Mouse (Mus musculus) adrenal gland, adult 18-20 months (tissue): ENCODE data around the gene Olfr847. TPM values are rescaled to one million over a fixed set of nuclear protein-coding genes. Genes with fewer than 3 reads are reported as not detected.

ENCODE experiments used
- DNase-seq, 2 experiments: peaks; one replicate each; pipeline ENCODE4 v3.0.0; 2021 to 2022; ENCODE audit warnings: low spot score in 2 of 2
- long read RNA-seq, 2 experiments: library from polyadenylated mRNA; stranded (forward); transcript quantifications; one replicate each; pipeline ENCODE4 v2.0.0; 2021
- total RNA-seq, 2 experiments: library from RNA; stranded (reverse); gene quantifications; 1 replicate in 1 of 2; 2 replicates in 1 of 2; pipeline ENCODE4 v1.2.3; 2021

The Olfr847 gene
- not detected for total RNA-seq
- long read RNA-seq, experiment 1 = 0 reads
- long read RNA-seq, experiment 2 = 0 reads

DNA sequence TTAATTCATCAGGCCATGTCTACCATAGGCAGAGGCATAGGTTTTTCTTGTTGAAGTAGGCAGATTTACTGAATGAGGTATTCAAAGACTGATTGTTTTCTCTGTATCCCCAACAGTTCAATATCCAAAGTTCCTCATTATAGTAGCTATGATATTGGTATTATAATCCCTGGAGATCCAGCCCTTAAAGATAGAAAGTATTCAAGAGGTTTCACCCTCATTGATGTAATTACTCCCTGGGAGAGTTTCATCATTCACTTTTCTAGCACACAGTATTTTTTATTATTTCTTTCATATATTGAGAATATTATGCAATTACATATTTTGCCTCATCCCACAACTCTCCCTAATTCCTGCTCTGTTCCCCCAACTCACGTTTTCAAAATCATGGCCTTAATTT is at the start of gene Olfr847:
Gene Olfr847, minus strand, starts transcription at position 101 of the 400 bp plus-strand sequence.
- DNase-seq = no peak

DNA sequence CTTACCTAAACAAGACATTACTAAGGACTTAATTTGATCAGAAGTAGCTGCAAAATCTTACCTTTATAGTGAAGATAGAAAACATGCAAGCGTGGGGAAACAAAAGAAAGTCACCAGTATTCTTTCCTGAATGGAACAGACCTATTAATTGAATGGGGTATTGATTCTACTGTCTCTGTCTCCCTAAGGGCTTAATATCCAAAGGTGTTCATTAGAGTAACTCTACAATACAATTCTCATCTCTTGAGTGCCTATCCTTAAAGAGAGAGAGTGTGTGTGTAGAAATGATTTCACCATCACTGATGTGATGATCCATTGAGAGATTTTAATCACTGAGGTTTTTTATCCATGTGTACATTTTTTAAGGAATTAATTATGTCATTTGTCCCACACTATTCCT is 14.6 kb downstream of the Olfr847 start, which contains the start of gene Olfr846:
Gene Olfr846, minus strand, starts transcription at position 101 of the 400 bp plus-strand sequence.
- DNase-seq = no peak

DNA sequence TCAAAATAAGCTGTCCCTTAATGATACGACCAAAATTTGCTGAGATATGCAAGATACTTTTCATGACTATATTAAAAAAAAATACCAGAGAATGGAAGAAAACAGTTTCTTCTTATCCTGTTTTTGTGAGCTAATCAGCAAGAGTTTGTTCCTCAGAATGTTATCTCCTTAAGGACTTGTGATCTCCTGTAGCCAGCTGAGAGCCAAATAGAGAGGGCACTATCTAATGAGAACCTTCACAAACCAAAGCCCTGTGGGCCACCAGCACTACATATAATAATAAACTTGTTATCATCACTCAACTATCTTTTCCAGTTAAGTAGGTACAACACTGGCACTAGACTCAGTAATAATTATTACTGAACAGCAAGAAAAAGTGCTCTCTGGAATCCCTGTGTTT is 42.3 kb downstream of the Olfr847 start, which contains the start of gene Olfr845:
Gene Olfr845, plus strand, starts transcription at position 301 of the 400 bp plus-strand sequence.
- no peak for DNase-seq

Other genes with a start within 250 kb of the Olfr847 start
- not detected for gene Olfr837, start 242.4 kb downstream of the Olfr847 start, total RNA-seq
- not detected for gene Olfr839-ps1, start 201.4 kb downstream of the Olfr847 start, total RNA-seq
- gene Olfr843, start 126.7 kb downstream of the Olfr847 start, total RNA-seq = not detected
- gene Olfr844, start 62.3 kb downstream of the Olfr847 start, total RNA-seq = not detected
- not detected for gene Olfr845, start 42.2 kb downstream of the Olfr847 start, total RNA-seq
- gene Olfr846, start 14.7 kb downstream of the Olfr847 start, total RNA-seq = not detected
- not detected for gene Olfr849, start 61.6 kb upstream of the Olfr847 start, total RNA-seq
- gene Olfr850, start 99.6 kb upstream of the Olfr847 start, total RNA-seq = not detected
- not detected for gene Olfr851, start 114.6 kb upstream of the Olfr847 start, total RNA-seq
- gene Olfr853, start 162.4 kb upstream of the Olfr847 start, total RNA-seq = not detected
- gene Olfr854, start 188.7 kb upstream of the Olfr847 start, total RNA-seq = not detected
- gene Olfr855, start 203.9 kb upstream of the Olfr847 start, total RNA-seq = not detected
- gene Zfp317, start 243.4 kb upstream of the Olfr847 start, total RNA-seq = 10 to 100 TPM; 18.2 to 21.3 TPM